Mouse (Mus musculus): Measurements from ENCODE around the gene Camkv. TPM values are rescaled to one million over a fixed set of nuclear protein-coding genes. Genes with fewer than 3 reads are reported as not detected.
A peak's percentile ranks its signal among the peaks of the same experiment; 100 is the strongest.

The Camkv gene
- polyA plus RNA-seq, 1 experiment from 2014 or later = 3.6 TPM

DNA sequence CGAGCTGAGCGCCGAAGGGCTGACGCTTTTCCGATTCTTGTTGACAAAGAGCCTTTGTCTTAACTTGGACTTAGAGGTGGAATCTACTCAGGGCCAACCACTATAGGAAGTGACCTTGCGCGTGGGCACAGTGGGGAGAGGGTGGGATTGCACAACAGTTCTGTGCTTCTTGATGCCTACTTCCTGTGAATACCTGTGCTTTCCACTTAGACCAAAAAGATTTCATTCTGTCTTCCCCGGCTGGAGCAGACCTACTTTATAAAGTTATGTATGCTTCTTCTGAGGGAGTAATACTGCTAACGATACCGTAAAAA lies 14.4 kb downstream of the Camkv start, which contains the start of gene Traip:
Gene Traip, plus strand, starts transcription at position 215 of the 314 bp plus-strand sequence.
- peak within 1 kb of the TSS; percentile 72 for H3K4me3 ChIP-seq (ENCODE audit: low read depth, low read length)
- WGBS = 88% methylated on average over 10 of the region's 10 CpGs
- ATAC-seq (ENCODE audit: low FRiP score) (no peak), DNase-seq (ENCODE audit: low spot score) (no peak)
- H3K9me3 ChIP-seq (ENCODE audit: control insufficient read depth, low read length) = no peaks in the 10 kb centered on the region
- H3K4me2 ChIP-seq (replicated peaks; ENCODE audit: low read depth, low read length) = peak within 1 kb of the TSS; percentile 78
- H3K27me3 ChIP-seq (ENCODE audit: control insufficient read depth, insufficient read depth, low read length) = no peaks in the 10 kb centered on the region
- peak within 1 kb of the TSS; percentile 64 for H3K9ac ChIP-seq (ENCODE audit: low read depth, low read length)
- H3K27ac ChIP-seq (ENCODE audit: low read depth, low read length) = no peak within 1 kb of the TSS; the same call in 1 of the 2 replicates
- peaks cover 6% of the 10 kb centered on the region; the same call in 1 of the 2 replicates for H3K4me1 ChIP-seq (replicated peaks; ENCODE audit: control insufficient read depth, insufficient read depth, low read length)
- no peaks in the 10 kb centered on the region for H3K36me3 ChIP-seq (ENCODE audit: control insufficient read depth, insufficient read depth, low read length)

DNA sequence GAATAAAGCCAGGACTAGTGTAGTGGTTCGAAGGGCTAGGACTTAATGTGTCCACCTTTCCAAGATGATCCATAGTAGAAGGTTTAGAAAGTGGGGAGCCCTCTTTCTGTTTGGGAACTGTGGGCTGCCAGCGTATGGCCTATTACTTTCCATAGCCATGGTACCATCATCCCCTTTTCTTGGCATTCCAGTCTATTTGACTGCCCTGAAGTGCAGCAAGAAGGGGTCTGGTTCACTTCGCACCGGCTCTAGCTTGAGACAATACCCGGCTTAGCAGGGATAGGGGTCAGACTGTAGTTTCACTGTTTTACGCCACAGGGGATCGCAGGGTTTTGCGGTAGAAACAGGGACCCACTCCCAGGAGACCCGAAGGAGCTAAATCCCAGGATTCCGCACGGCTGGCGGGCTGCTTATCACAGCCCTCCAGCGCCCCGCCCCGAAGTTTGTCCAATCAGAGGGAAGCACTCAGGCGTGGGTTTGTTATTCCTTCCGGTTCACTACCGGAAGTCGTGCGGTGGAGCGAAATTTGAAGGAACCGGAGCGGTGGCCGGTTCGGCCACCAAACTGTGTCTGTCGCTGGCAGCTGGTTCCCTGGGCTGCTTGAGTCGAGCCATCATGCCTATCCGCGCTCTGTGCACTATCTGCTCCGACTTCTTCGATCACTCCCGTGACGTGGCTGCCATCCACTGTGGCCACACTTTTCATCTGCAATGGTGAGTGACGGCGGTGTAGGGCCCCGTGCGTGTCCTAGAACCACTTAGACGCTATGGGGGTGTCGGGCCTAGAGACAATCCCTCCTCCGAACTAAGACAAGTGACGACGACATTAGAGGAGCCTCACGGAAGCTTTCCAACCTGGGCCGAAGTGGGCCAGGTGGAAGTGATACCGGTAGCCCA lies 15.2 kb downstream of the Camkv start:
- Histone ChIP-seq H3K4me2 (replicated peaks; ENCODE audit: low read depth, low read length) (peak overlapping the region; percentile 78), H3K9me3 (ENCODE audit: control insufficient read depth, low read length) (no peaks in the 10 kb centered on the region), H3K27ac (ENCODE audit: low read depth, low read length) (no peak overlapping the region; the same call in 1 of the 2 replicates), H3K9ac (ENCODE audit: low read depth, low read length) (peak overlapping the region; percentile 64), H3K27me3 (ENCODE audit: control insufficient read depth, insufficient read depth, low read length) (no peaks in the 10 kb centered on the region), H3K4me3 (ENCODE audit: low read depth, low read length) (peak overlapping the region; percentile 72), H3K4me1 (replicated peaks; ENCODE audit: control insufficient read depth, insufficient read depth, low read length) (peaks cover 6% of the 10 kb centered on the region; the same call in 1 of the 2 replicates), H3K36me3 (ENCODE audit: control insufficient read depth, insufficient read depth, low read length) (no peaks in the 10 kb centered on the region)
- ATAC-seq (ENCODE audit: low FRiP score) (peak; percentile 95), DNase-seq (ENCODE audit: low spot score) (peak; percentile 95)
- 18% methylated on average over 45 of the region's 45 CpGs for WGBS

DNA sequence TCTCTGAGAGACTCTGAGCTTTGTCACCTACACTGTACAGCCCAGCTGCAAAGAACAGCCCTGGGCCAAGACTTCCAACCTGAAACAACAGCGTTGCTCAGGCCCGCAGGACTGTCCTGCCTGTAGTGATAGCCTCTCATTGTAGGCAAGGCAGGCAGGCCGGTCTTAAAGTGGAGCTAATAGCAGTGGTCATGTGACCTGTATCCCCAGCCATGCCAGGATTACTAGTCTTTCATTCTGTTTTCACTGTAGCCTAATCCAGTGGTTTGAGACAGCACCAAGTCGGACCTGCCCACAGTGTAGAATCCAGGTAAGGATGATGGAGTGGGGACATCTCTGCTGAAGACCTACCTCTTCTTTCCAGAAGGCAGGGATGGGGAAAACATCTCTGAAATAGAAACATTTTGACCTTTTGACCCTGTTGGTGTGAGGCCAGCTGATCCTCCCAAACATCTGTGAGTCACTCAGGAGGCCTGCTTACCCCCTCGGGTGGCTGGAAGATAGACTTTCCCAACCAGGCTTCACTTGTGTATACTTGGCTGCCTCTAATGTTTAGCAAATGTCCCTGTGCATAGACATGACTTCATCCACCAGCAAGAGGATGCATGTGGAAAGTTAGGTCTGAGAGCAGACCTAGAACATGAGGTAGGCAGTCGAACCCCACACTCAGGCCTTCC lies 20.3 kb downstream of the Camkv start:
- H3K9me3 ChIP-seq (ENCODE audit: control insufficient read depth, low read length) = no peaks in the 10 kb centered on the region
- no peak overlapping the region for H3K27ac ChIP-seq (ENCODE audit: low read depth, low read length)
- no peak overlapping the region for H3K4me2 ChIP-seq (replicated peaks; ENCODE audit: low read depth, low read length)
- H3K36me3 ChIP-seq (ENCODE audit: control insufficient read depth, insufficient read depth, low read length) = no peaks in the 10 kb centered on the region
- peaks cover 6% of the 10 kb centered on the region; the same call in 1 of the 2 replicates for H3K4me1 ChIP-seq (replicated peaks; ENCODE audit: control insufficient read depth, insufficient read depth, low read length)
- DNase-seq (ENCODE audit: low spot score) (no peak), ATAC-seq (ENCODE audit: low FRiP score) (no peak)
- H3K9ac ChIP-seq (ENCODE audit: low read depth, low read length) = no peak overlapping the region
- no peaks in the 10 kb centered on the region for H3K27me3 ChIP-seq (ENCODE audit: control insufficient read depth, insufficient read depth, low read length)
- H3K4me3 ChIP-seq (ENCODE audit: low read depth, low read length) = no peak overlapping the region
- WGBS = 86% methylated on average over 6 of the region's 6 CpGs

DNA sequence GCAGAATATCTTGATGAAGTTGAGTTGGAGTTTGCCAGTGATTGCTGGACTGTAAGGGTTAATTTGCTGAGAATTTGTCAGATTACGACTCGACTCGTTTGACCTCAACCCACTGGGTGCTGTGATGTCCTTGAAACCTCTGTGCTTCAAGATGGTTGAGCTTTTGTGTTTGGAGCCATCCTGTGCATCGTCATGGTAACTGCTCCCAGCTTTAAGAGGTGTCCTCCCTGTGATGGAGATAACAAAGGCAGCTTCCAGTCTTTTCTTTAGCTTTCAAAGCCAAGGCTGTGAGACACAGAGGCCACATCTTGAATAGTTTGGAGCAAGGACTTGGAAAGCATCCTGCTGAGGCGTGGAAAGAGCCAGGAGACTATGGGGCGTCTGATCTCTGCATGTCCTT lies 21.7 kb downstream of the Camkv start:
- ATAC-seq (ENCODE audit: low FRiP score) = no peak
- H3K4me3 ChIP-seq (ENCODE audit: low read depth, low read length) = no peak overlapping the region
- no peak for DNase-seq (ENCODE audit: low spot score)
- no peaks in the 10 kb centered on the region for H3K4me1 ChIP-seq (replicated peaks; ENCODE audit: control insufficient read depth, insufficient read depth, low read length)
- H3K9me3 ChIP-seq (ENCODE audit: control insufficient read depth, low read length) = no peaks in the 10 kb centered on the region
- H3K4me2 ChIP-seq (replicated peaks; ENCODE audit: low read depth, low read length) = no peak overlapping the region
- no peak overlapping the region for H3K27ac ChIP-seq (ENCODE audit: low read depth, low read length)
- 37% methylated on average over 6 of the region's 6 CpGs for WGBS
- no peak overlapping the region for H3K9ac ChIP-seq (ENCODE audit: low read depth, low read length)
- H3K27me3 ChIP-seq (ENCODE audit: control insufficient read depth, insufficient read depth, low read length) = no peaks in the 10 kb centered on the region
- H3K36me3 ChIP-seq (ENCODE audit: control insufficient read depth, insufficient read depth, low read length) = no peaks in the 10 kb centered on the region; the same call in 1 of the 2 replicates

DNA sequence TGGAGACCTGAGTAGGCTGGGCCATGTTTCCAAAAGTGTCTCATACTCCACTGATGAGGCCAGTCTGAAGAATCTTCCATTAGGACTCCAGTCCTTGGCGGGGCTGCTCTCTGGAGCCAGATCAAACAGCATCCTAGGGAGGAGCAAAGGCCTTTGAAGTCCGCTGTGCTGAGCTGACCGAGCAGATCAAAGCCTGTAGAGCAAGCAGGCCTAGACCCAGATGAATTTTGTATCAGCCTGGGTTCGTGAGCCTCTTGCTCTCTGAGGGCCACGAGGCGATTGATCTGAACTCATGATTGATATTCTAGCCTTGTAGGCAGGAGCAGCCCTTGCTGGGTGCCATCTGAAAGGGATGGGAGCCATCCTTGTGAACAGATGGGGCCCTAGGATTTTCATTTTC lies 24.4 kb downstream of the Camkv start:
- 71% methylated on average over 6 of the region's 6 CpGs for WGBS
- Histone ChIP-seq H3K27me3 (ENCODE audit: control insufficient read depth, insufficient read depth, low read length) (no peaks in the 10 kb centered on the region), H3K4me1 (replicated peaks; ENCODE audit: control insufficient read depth, insufficient read depth, low read length) (no peaks in the 10 kb centered on the region), H3K4me3 (ENCODE audit: low read depth, low read length) (no peak overlapping the region), H3K36me3 (ENCODE audit: control insufficient read depth, insufficient read depth, low read length) (no peaks in the 10 kb centered on the region; the same call in 1 of the 2 replicates), H3K27ac (ENCODE audit: low read depth, low read length) (no peak overlapping the region), H3K9me3 (ENCODE audit: control insufficient read depth, low read length) (no peaks in the 10 kb centered on the region), H3K9ac (ENCODE audit: low read depth, low read length) (no peak overlapping the region), H3K4me2 (replicated peaks; ENCODE audit: low read depth, low read length) (no peak overlapping the region)
- DNase-seq (ENCODE audit: low spot score) = no peak
- no peak for ATAC-seq (ENCODE audit: low FRiP score)

DNA sequence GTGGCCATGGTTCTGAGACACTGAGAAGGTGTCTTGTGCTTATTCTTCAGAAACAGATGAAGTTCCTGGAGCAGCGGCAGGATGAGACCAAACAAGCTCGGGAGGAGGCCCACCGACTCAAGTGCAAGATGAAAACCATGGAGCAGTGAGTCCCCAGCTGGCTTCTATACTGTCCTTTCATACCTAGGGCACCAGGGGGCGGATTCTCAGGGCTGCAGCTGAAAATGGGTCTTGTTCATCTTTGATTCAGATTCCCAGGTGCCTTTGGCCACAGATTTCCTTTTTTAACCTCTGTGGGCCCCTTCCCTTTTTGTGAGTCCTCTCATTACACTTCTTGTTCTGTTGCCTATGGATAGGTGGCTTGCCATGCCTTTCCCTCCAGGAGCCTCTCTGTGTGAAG lies 25.5 kb downstream of the Camkv start:
- Histone ChIP-seq H3K4me1 (replicated peaks; ENCODE audit: control insufficient read depth, insufficient read depth, low read length) (no peaks in the 10 kb centered on the region), H3K27me3 (ENCODE audit: control insufficient read depth, insufficient read depth, low read length) (no peaks in the 10 kb centered on the region), H3K4me2 (replicated peaks; ENCODE audit: low read depth, low read length) (no peak overlapping the region), H3K9me3 (ENCODE audit: control insufficient read depth, low read length) (no peaks in the 10 kb centered on the region), H3K9ac (ENCODE audit: low read depth, low read length) (no peak overlapping the region), H3K4me3 (ENCODE audit: low read depth, low read length) (no peak overlapping the region), H3K36me3 (ENCODE audit: control insufficient read depth, insufficient read depth, low read length) (no peaks in the 10 kb centered on the region; the same call in 1 of the 2 replicates), H3K27ac (ENCODE audit: low read depth, low read length) (no peak overlapping the region)
- no peak for ATAC-seq (ENCODE audit: low FRiP score)
- 81% methylated on average over 4 of the region's 4 CpGs for WGBS
- DNase-seq (ENCODE audit: low spot score) = peak; percentile 14

DNA sequence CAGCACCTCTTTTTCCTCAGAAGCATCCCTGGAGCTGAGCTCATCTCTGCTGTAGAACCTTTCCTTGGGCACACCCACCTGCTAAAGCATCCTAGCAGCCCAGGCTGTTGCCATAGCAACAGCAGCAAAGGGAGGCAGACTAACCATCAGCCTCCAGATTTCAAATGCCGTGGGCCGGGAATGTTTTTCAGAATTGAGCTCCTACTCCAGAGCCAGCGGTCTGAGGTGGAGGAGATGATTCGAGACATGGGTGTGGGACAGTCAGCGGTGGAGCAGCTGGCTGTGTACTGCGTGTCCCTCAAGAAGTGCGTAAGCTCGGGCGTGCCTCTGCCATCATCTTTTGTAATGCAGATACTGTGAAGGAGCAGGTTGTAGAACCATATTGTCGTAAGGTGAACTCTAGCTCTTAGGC lies 25.9 kb downstream of the Camkv start:
- ATAC-seq (ENCODE audit: low FRiP score) = no peak

DNA sequence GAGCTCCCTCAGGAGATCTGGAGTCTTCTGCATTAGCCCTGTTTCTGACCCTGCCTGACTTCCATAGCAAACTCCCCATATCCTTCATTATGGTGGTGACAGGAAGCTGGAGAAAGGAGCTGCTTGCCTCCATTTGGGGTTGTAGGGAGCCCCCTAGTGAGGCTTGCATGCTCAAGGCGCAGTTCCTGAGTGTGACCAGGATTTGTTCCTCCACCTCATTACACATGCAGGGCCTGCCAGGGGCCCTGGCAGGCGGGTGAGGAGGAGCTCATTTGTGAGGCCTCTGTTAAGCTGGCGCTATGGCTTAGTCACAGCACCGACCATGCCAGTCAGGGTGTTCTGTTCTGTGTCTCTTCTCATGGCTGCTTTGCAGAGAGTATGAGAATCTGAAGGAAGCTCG lies 26.4 kb downstream of the Camkv start:
- ATAC-seq (ENCODE audit: low FRiP score) = no peak
- no peak overlapping the region for H3K4me2 ChIP-seq (replicated peaks; ENCODE audit: low read depth, low read length)
- WGBS = 63% methylated on average over 5 of the region's 5 CpGs
- H3K27me3 ChIP-seq (ENCODE audit: control insufficient read depth, insufficient read depth, low read length) = no peaks in the 10 kb centered on the region
- H3K27ac ChIP-seq (ENCODE audit: low read depth, low read length) = no peak overlapping the region
- H3K4me3 ChIP-seq (ENCODE audit: low read depth, low read length) = no peak overlapping the region
- no peaks in the 10 kb centered on the region for H3K9me3 ChIP-seq (ENCODE audit: control insufficient read depth, low read length)
- H3K36me3 ChIP-seq (ENCODE audit: control insufficient read depth, insufficient read depth, low read length) = no peaks in the 10 kb centered on the region; the same call in 1 of the 2 replicates
- no peaks in the 10 kb centered on the region for H3K4me1 ChIP-seq (replicated peaks; ENCODE audit: control insufficient read depth, insufficient read depth, low read length)
- DNase-seq (ENCODE audit: low spot score) = peak; percentile 41
- H3K9ac ChIP-seq (ENCODE audit: low read depth, low read length) = no peak overlapping the region

More for the DNA sequence above, 25.9 kb downstream of the Camkv start:
- WGBS = 78% methylated on average over 10 of the region's 10 CpGs
- Histone ChIP-seq H3K27me3 (ENCODE audit: control insufficient read depth, insufficient read depth, low read length) (no peaks in the 10 kb centered on the region), H3K9me3 (ENCODE audit: control insufficient read depth, low read length) (no peaks in the 10 kb centered on the region), H3K27ac (ENCODE audit: low read depth, low read length) (no peak overlapping the region), H3K4me1 (replicated peaks; ENCODE audit: control insufficient read depth, insufficient read depth, low read length) (no peaks in the 10 kb centered on the region), H3K9ac (ENCODE audit: low read depth, low read length) (no peak overlapping the region), H3K36me3 (ENCODE audit: control insufficient read depth, insufficient read depth, low read length) (no peaks in the 10 kb centered on the region; the same call in 1 of the 2 replicates), H3K4me3 (ENCODE audit: low read depth, low read length) (no peak overlapping the region), H3K4me2 (replicated peaks; ENCODE audit: low read depth, low read length) (no peak overlapping the region)
- peak; percentile 21 for DNase-seq (ENCODE audit: low spot score)

Measured in hindbrain, embryonic 11.5 days (tissue).